Mouse (Mus musculus) limb, embryonic 13.5 days (tissue): ENCODE results near the gene 1700016C15Rik. TPM values are rescaled to one million over a fixed set of nuclear protein-coding genes. Genes with fewer than 3 reads are reported as not detected.

Experiments
- ATAC-seq: fragments of 200-750 bp; cut with Nextera tagmentation; 2 replicates; pipeline ENCODE4 v1.8.0; 2017; ENCODE audit warnings: low read depth, moderate number of reproducible peaks, moderate TSS enrichment; ENCODE audit not compliant: low FRiP score
- H3K27ac ChIP-seq: fragments of 300-500 bp; sonication (generic); 2 replicates; pipeline ENCODE4 v1.5.1; 2015; ENCODE audit warnings: inconsistent platforms, mild to moderate bottlenecking, moderate library complexity
- H3K27me3 ChIP-seq: fragments of 300-500 bp; sonication (generic); 2 replicates; pipeline ENCODE4 v1.6.1; 2015; ENCODE audit warnings: mild to moderate bottlenecking, inconsistent platforms
- H3K36me3 ChIP-seq: fragments of 300-500 bp; sonication (generic); 2 replicates; pipeline ENCODE4 v1.6.1; 2015; ENCODE audit warnings: inconsistent platforms, mild to moderate bottlenecking, moderate library complexity
- H3K4me1 ChIP-seq: fragments of 300-500 bp; sonication (generic); 2 replicates; pipeline ENCODE4 v1.6.1; 2015; ENCODE audit warnings: inconsistent platforms
- H3K4me2 ChIP-seq: fragments of 300-500 bp; sonication (generic); replicated peaks from 2 replicates; pipeline ENCODE4 v1.6.1; 2015; ENCODE audit warnings: inconsistent platforms, mild to moderate bottlenecking, moderate library complexity
- H3K4me3 ChIP-seq: fragments of 300-500 bp; sonication (generic); 2 replicates; pipeline ENCODE4 v1.5.1; 2015; ENCODE audit warnings: moderate library complexity, mild to moderate bottlenecking, inconsistent platforms
- H3K9ac ChIP-seq: fragments of 300-500 bp; sonication (generic); 2 replicates; pipeline ENCODE4 v1.6.1; 2015; ENCODE audit warnings: mild to moderate bottlenecking, inconsistent platforms
- H3K9me3 ChIP-seq: fragments of 300-500 bp; sonication (generic); 2 replicates; pipeline ENCODE4 v1.6.1; 2016; ENCODE audit warnings: inconsistent platforms
- WGBS: fragments of 180-500 bp; shearing (Covaris S2); methylation state at CpG from one replicate; pipeline ENCODE4 v1.1.7; 2015; 5-methylcytosine and 5-hydroxymethylcytosine counted together
- polyA plus RNA-seq: library from polyadenylated mRNA; unstranded; fragments of >200 nt; fragmentation: Nextera tagmentation; extraction: Ambion mirVana; gene quantifications from 2 replicates; pipeline ENCODE4 v1.2.1, GENCODE M21; 2015

Gene 1700016C15Rik
- polyA plus RNA-seq, 1 experiment from 2014 or later = not detected

DNA sequence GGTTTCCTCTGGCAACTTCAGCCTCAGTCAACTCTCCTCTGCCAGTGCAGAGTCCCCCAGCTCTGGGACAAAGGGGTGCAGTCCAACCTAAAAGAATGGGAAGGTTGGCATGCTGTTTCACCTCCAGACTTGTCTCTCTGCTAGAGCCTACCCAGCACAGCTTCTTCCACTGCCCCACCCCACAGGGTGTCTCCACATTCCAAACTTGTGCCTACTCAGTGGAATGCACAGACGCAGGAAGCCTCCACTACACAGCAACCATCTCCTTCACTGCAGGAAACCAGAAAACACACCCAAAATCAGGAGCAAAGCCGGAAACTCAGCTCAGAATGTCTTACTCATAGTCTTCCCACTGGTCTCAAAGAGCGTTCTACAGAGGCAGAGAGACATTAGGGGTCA, 10.6 kb upstream of the 1700016C15Rik start:
- no peak overlapping the region for H3K9ac ChIP-seq
- no peak overlapping the region for H3K4me3 ChIP-seq
- no peaks in the 10 kb centered on the region for H3K36me3 ChIP-seq
- WGBS = 77% methylated on average over 3 of the region's 3 CpGs
- no peak for ATAC-seq
- H3K4me2 ChIP-seq = no peak overlapping the region
- H3K9me3 ChIP-seq = no peaks in the 10 kb centered on the region
- H3K27ac ChIP-seq = no peak overlapping the region
- H3K4me1 ChIP-seq = no peaks in the 10 kb centered on the region
- no peaks in the 10 kb centered on the region for H3K27me3 ChIP-seq

GRCm38 (mm10) chr1:177723786-177724185, 5.8 kb upstream of the 1700016C15Rik start:
- no peaks in the 10 kb centered on the region for H3K36me3 ChIP-seq
- H3K9ac ChIP-seq = no peak overlapping the region
- 0 out of 2 replicates have a peak, but pooled peaks cover 3% of the 10 kb centered on the region for H3K9me3 ChIP-seq
- ATAC-seq = no peak
- no peaks in the 10 kb centered on the region for H3K27me3 ChIP-seq
- no peaks in the 10 kb centered on the region for H3K4me1 ChIP-seq
- 68% methylated on average over 4 of the region's 4 CpGs for WGBS
- no peak overlapping the region for H3K4me2 ChIP-seq
- no peak overlapping the region for H3K4me3 ChIP-seq
- no peak overlapping the region for H3K27ac ChIP-seq

DNA sequence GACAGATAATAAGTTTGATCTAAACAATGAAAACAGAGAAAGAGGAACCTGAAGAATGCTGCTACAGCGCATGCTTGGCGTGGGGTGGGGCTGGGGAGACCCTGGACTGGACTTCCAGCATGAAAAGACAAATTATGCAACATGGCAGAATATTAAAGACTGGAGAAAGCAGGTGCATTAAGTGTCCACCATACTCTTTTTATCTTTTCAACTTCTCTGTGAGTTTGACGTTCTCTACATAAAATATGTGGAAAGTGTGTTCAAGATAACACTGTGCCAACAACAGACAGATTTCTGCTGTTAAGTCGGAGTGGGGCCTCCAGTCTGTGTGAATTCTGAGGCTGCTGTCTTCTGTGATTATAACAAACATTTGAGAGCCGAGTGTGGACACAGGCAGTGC, 2.7 kb upstream of the 1700016C15Rik start:
- Histone ChIP-seq H3K9ac (no peak overlapping the region), H3K27me3 (no peaks in the 10 kb centered on the region), H3K4me1 (no peaks in the 10 kb centered on the region; the same call in 1 of the 2 replicates), H3K4me3 (no peak overlapping the region), H3K27ac (no peak overlapping the region), H3K36me3 (peaks cover 2% of the 10 kb centered on the region; the same call in 1 of the 2 replicates), H3K4me2 (no peak overlapping the region), H3K9me3 (0 out of 2 replicates have a peak, but pooled peaks cover 6% of the 10 kb centered on the region)
- WGBS = 71% methylated on average over 5 of the region's 5 CpGs
- ATAC-seq = no peak

GRCm38 (mm10) chr1:177727883-177728525, 1.6 kb upstream of the 1700016C15Rik start:
- no peak for ATAC-seq
- no peak overlapping the region for H3K4me2 ChIP-seq
- H3K27ac ChIP-seq = no peak overlapping the region
- peaks cover 2% of the 10 kb centered on the region; the same call in 1 of the 2 replicates for H3K36me3 ChIP-seq
- 88% methylated on average over 3 of the region's 3 CpGs for WGBS
- H3K9ac ChIP-seq = no peak overlapping the region
- no peaks in the 10 kb centered on the region; the same call in 1 of the 2 replicates for H3K4me1 ChIP-seq
- 0 out of 2 replicates have a peak, but pooled peaks cover 6% of the 10 kb centered on the region for H3K9me3 ChIP-seq
- no peak overlapping the region for H3K4me3 ChIP-seq
- no peaks in the 10 kb centered on the region for H3K27me3 ChIP-seq

DNA sequence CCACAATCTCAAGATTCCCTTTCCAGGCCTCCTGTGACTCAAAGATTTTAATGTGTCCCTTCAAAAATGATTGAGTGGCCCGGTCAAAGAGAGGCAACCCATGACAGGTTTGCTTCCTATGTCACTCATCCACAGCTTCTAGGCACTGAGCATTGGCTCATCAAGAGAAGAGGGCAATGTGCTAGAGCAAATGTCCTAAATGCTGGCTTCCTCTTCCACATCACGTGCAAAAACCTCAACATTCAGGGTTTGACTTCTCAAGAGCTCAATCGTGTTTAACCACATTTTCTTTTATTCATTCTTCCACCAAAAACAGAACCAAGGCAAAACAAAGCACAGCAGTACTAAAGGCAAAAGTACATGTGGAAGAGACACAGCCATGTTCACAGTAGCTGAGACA, 2.4 kb downstream of the 1700016C15Rik start:
- H3K9me3 ChIP-seq = 0 out of 2 replicates have a peak, but pooled peaks cover 3% of the 10 kb centered on the region
- no peak overlapping the region for H3K9ac ChIP-seq
- ATAC-seq = no peak
- WGBS = 87% methylated on average over 3 of the region's 3 CpGs
- H3K4me1 ChIP-seq = no peaks in the 10 kb centered on the region; the same call in 1 of the 2 replicates
- H3K27ac ChIP-seq = no peak overlapping the region
- peaks cover 2% of the 10 kb centered on the region; the same call in 1 of the 2 replicates for H3K36me3 ChIP-seq
- no peaks in the 10 kb centered on the region for H3K27me3 ChIP-seq
- no peak overlapping the region for H3K4me3 ChIP-seq
- no peak overlapping the region for H3K4me2 ChIP-seq

DNA sequence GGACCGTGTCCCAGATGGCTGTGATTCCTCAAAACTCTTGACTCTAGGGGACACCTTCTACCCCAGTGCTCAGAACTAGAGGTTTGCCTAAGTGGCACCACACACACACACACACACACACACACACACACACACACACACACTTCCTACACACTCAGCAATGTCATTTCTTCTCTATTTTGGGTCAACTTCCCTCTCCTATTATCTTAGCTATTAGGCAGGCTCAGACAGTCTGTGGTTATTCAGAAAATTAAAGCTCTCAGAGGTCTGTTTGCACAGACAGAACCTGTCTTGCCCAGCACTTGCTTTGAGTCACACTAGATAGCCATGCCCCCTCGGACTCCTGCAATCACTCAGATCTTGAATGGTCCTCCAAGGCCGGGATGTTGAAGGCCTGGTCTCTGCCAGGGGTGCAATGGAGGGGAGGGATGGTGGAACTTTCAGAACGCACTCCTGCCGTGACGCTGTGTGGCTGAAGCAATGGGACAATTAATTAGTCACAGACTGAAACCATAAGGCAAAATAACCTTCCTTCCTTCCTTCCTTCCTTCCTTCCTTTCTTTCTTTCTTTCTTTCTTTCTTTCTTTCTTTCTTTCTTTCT, 8.0 kb downstream of the 1700016C15Rik start:
- no peak for ATAC-seq
- Histone ChIP-seq H3K9me3 (no peaks in the 10 kb centered on the region), H3K4me1 (no peaks in the 10 kb centered on the region), H3K9ac (no peak overlapping the region), H3K36me3 (no peaks in the 10 kb centered on the region), H3K4me3 (no peak overlapping the region), H3K27ac (no peak overlapping the region), H3K4me2 (no peak overlapping the region), H3K27me3 (no peaks in the 10 kb centered on the region)
- WGBS = 34% methylated on average over 6 of the region's 6 CpGs

DNA sequence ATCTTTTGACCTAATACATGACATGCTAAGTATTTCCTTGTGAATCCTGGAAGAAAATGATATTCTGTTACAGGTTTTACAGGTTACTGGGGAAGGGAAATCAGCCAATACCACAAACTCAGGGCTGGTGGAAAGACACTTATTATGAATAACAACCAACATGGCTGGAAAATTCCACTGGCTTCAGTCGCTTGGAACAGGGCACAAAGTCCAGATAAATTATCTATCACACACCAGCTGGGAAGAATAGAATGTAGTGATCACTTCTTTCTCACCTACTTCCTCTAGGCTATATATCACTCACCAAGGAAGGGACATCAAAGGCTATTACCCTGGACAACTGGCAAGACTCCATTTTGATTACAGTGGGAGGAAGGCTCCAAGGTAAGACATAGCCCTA, 11.1 kb downstream of the 1700016C15Rik start:
- H3K36me3 ChIP-seq = no peaks in the 10 kb centered on the region
- H3K27ac ChIP-seq = no peak overlapping the region
- no peak overlapping the region for H3K9ac ChIP-seq
- H3K9me3 ChIP-seq = no peaks in the 10 kb centered on the region
- no peak overlapping the region for H3K4me3 ChIP-seq
- H3K27me3 ChIP-seq = no peaks in the 10 kb centered on the region
- no peaks in the 10 kb centered on the region for H3K4me1 ChIP-seq
- no peak for ATAC-seq
- WGBS = 63% methylated on average over 1 of the region's 1 CpGs
- no peak overlapping the region for H3K4me2 ChIP-seq

- Histone ChIP-seq H3K4me3 (no peak overlapping the region), H3K9ac (no peak overlapping the region), H3K27ac (no peak overlapping the region), H3K4me1 (no peaks in the 10 kb centered on the region), H3K9me3 (no peaks in the 10 kb centered on the region), H3K36me3 (no peaks in the 10 kb centered on the region), H3K4me2 (no peak overlapping the region), H3K27me3 (no peaks in the 10 kb centered on the region)
- 72% methylated on average over 1 of the region's 1 CpGs for WGBS
- ATAC-seq = no peak
These were observed 12.5 kb downstream of the 1700016C15Rik start for GRCm38 (mm10) chr1:177742119-177742518.

GRCm38 (mm10) chr1:177744521-177745325, 15.1 kb downstream of the 1700016C15Rik start:
- H3K4me1 ChIP-seq = no peaks in the 10 kb centered on the region
- 74% methylated on average over 7 of the region's 7 CpGs for WGBS
- ATAC-seq = no peak

GRCm38 (mm10) chr1:177747869-177748540, 18.4 kb downstream of the 1700016C15Rik start:
- H3K4me3 ChIP-seq = no peak overlapping the region
- no peaks in the 10 kb centered on the region for H3K27me3 ChIP-seq
- H3K4me1 ChIP-seq = no peaks in the 10 kb centered on the region
- no peak overlapping the region for H3K9ac ChIP-seq
- no peak overlapping the region for H3K27ac ChIP-seq
- H3K9me3 ChIP-seq = peaks cover 26% of the 10 kb centered on the region
- 91% methylated on average over 6 of the region's 6 CpGs for WGBS
- ATAC-seq = no peak
- H3K36me3 ChIP-seq = peaks cover 5% of the 10 kb centered on the region
- no peak overlapping the region for H3K4me2 ChIP-seq

More at GRCm38 (mm10) chr1:177744521-177745325, 15.1 kb downstream of the 1700016C15Rik start:
- Histone ChIP-seq H3K27me3 (no peaks in the 10 kb centered on the region), H3K4me2 (no peak overlapping the region), H3K27ac (no peak overlapping the region), H3K9ac (no peak overlapping the region), H3K9me3 (peaks cover 10% of the 10 kb centered on the region), H3K36me3 (no peaks in the 10 kb centered on the region), H3K4me3 (no peak overlapping the region)

- peaks cover 9% of the 10 kb centered on the region for H3K4me1 ChIP-seq
- 50% methylated on average over 1 of the region's 1 CpGs for WGBS
- no peak overlapping the region for H3K27ac ChIP-seq
- ATAC-seq = no peak
- no peak overlapping the region for H3K4me3 ChIP-seq
- H3K9me3 ChIP-seq = peaks cover 26% of the 10 kb centered on the region
- H3K36me3 ChIP-seq = peaks cover 5% of the 10 kb centered on the region
- no peaks in the 10 kb centered on the region for H3K27me3 ChIP-seq
- no peak overlapping the region for H3K4me2 ChIP-seq
- no peak overlapping the region for H3K9ac ChIP-seq
These were observed 23.9 kb downstream of the 1700016C15Rik start for GRCm38 (mm10) chr1:177753496-177753895.
